Mouse (Mus musculus) thymus, adult 2 months (tissue): ENCODE results near the gene Hao2.

Experiments
- CTCF ChIP-seq: fragments of 200-500 bp; IDR thresholded peaks from 2 replicates; pipeline ENCODE4 v1.5.1; 2012; ENCODE audit warnings: mild to moderate bottlenecking, control low read depth, low read length, moderate library complexity, borderline replicate concordance; ENCODE audit not compliant: control insufficient read depth, poor library complexity, insufficient read depth; ENCODE audit errors: extremely low read depth
- POLR2A ChIP-seq: fragments of 200-500 bp; IDR thresholded peaks from 2 replicates; pipeline ENCODE4 v1.6.1; 2012; ENCODE audit warnings: mild to moderate bottlenecking, low read length, control low read depth, moderate library complexity; ENCODE audit not compliant: control insufficient read depth, poor library complexity, insufficient read depth; ENCODE audit errors: extremely low read depth

DNA sequence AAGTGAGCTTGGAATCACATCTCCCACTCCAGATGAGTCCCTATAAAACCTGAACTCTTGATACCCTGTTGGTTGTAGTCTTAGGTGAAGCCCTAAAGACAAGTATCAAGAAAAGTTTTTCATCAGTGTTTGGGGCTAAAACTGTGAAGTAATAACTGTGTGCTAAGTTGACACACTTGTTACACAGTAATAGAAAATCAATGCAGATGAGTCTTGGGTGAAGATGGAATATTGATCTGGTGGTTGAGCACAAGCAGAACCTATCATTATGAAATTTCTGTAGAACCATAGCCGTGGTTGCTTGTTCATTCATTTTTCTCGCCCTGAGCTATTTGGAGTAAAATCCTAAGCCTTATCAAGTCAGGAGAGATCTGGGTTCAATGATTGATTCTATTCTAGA is 24.8 kb downstream of the Hao2 start:
- TF ChIP-seq POLR2A (no peak), CTCF (no peak)
